ENCODE assay signal across 28 mouse cellular contexts in genomic region chr1:133969427-133969826, GRCm38 (mm10). TPM values are rescaled to one million over a fixed set of nuclear protein-coding genes. Genes with fewer than 3 reads are reported as not detected.
DNase-seq lines count a peak whose midpoint lies in the region; ATAC-seq and TF ChIP-seq lines count a peak whose summit lies in the region.
"Had no signal": no experiment of that assay in that cellular context is flagged by ENCODE, and none has a peak within 500 bp of the region (broad histone marks: within the 10 kb centered on the region; RNA-seq: fewer than 3 reads in every experiment).

No protein-coding gene starts in this region.

- no peak for TF ChIP-seq CTCF in lung, embryonic 14.5 days (IDR thresholded peaks at IDR 0.05; ENCODE audit: low read depth)
- no peak for TF ChIP-seq CTCF in lung, postnatal 0 days (IDR thresholded peaks at IDR 0.05)

- H3K27me3 ChIP-seq in forebrain, embryonic 11.5 days (ENCODE audit: control insufficient read depth, insufficient read depth, low read length) = no peaks in the 10 kb centered on the region
- H3K27me3 ChIP-seq in forebrain, embryonic 14.5 days (replicated peaks; ENCODE audit: control insufficient read depth, insufficient read depth, low read length) = no peaks in the 10 kb centered on the region
- no peaks in the 10 kb centered on the region for H3K27me3 ChIP-seq in lung, embryonic 14.5 days (ENCODE audit: insufficient read depth, low read length)
- no peaks in the 10 kb centered on the region for H3K27me3 ChIP-seq in lung, postnatal 0 days (replicated peaks; ENCODE audit: insufficient read depth, low read length)
- H3K27me3 ChIP-seq: embryonic facial prominence, embryonic 12.5 days; forebrain, embryonic 15.5 days; heart, embryonic 13.5 days had no signal

- no peak overlapping the region for H3K4me2 ChIP-seq in forebrain, embryonic 11.5 days (ENCODE audit: low read depth, low read length, severe bottlenecking)
- H3K4me2 ChIP-seq in forebrain, embryonic 14.5 days (ENCODE audit: low read length) = no peak overlapping the region
- no peak overlapping the region for H3K4me2 ChIP-seq in lung, embryonic 14.5 days
- H3K4me2 ChIP-seq in lung, postnatal 0 days (replicated peaks; ENCODE audit: low read depth, low read length) = no peak overlapping the region
- H3K4me2 ChIP-seq: embryonic facial prominence, embryonic 12.5 days; forebrain, embryonic 15.5 days; heart, embryonic 13.5 days; hindbrain, embryonic 14.5 days had no signal

- no peak for ATAC-seq in forebrain, embryonic 11.5 days (replicated peaks; ENCODE audit: low FRiP score)
- ATAC-seq in forebrain, embryonic 14.5 days = no peak
- 0 out of 2 replicates have a peak, but pooled peaks have one; percentile 17 for ATAC-seq in lung, embryonic 14.5 days (ENCODE audit: insufficient read depth)
- peak; percentile 54 for ATAC-seq in lung, postnatal 0 days
- ATAC-seq: activated CD4-positive, CD25-positive, alpha-beta regulatory T cell, adult 4 months; CD4-positive, CD25-positive, alpha-beta regulatory T cell, adult 4 months; forebrain, embryonic 15.5 days; hindbrain, postnatal 0 days; inflammation-experienced regulatory T-cells, adult 6 months; intestine, embryonic 16.5 days had no signal

- no peak for TF ChIP-seq EP300 in lung, postnatal 0 days (IDR thresholded peaks at IDR 0.05)

- no peak overlapping the region for H3K4me3 ChIP-seq in forebrain, embryonic 11.5 days (ENCODE audit: low read depth, low read length)
- H3K4me3 ChIP-seq in forebrain, embryonic 14.5 days (ENCODE audit: low read depth, low read length) = no peak overlapping the region
- no peak overlapping the region for H3K4me3 ChIP-seq in lung, embryonic 14.5 days (ENCODE audit: low read depth, low read length)
- H3K4me3 ChIP-seq in lung, postnatal 0 days (ENCODE audit: low read depth, low read length) = no peak overlapping the region
- H3K4me3 ChIP-seq in brown adipose tissue, adult 24 weeks (ENCODE audit: insufficient read depth, low read depth, low read length) = no peak overlapping the region
- H3K4me3 ChIP-seq: embryonic facial prominence, embryonic 12.5 days; forebrain, embryonic 10.5 days; forebrain, embryonic 15.5 days; heart, adult 2 months; heart, embryonic 10.5 days; heart, embryonic 13.5 days had no signal

- no peaks in the 10 kb centered on the region for H3K36me3 ChIP-seq in forebrain, embryonic 11.5 days (ENCODE audit: control insufficient read depth, insufficient read depth, low read length)
- no peaks in the 10 kb centered on the region for H3K36me3 ChIP-seq in forebrain, embryonic 14.5 days (ENCODE audit: control insufficient read depth, insufficient read depth, low read length)
- no peaks in the 10 kb centered on the region for H3K36me3 ChIP-seq in lung, embryonic 14.5 days (ENCODE audit: insufficient read depth)
- H3K36me3 ChIP-seq in lung, postnatal 0 days (ENCODE audit: insufficient read depth, low read length) = no peaks in the 10 kb centered on the region
- H3K36me3 ChIP-seq: embryonic facial prominence, embryonic 12.5 days; forebrain, embryonic 10.5 days; forebrain, embryonic 15.5 days; heart, embryonic 10.5 days; heart, embryonic 13.5 days had no signal

- H3K9ac ChIP-seq in forebrain, embryonic 11.5 days (ENCODE audit: low read length) = no peak overlapping the region
- H3K9ac ChIP-seq in forebrain, embryonic 14.5 days (ENCODE audit: low read length) = no peak overlapping the region
- no peak overlapping the region for H3K9ac ChIP-seq in lung, embryonic 14.5 days
- H3K9ac ChIP-seq in lung, postnatal 0 days (replicated peaks; ENCODE audit: low read depth) = no peak overlapping the region
- H3K9ac ChIP-seq: embryonic facial prominence, embryonic 12.5 days; forebrain, embryonic 15.5 days; heart, embryonic 13.5 days; hindbrain, embryonic 14.5 days had no signal

- peak; percentile 41 for DNase-seq in forebrain, embryonic 11.5 days (ENCODE audit: low spot score)
- no peak for DNase-seq in forebrain, embryonic 14.5 days (ENCODE audit: low spot score)
- peak; percentile 46 for DNase-seq in lung, embryonic 14.5 days
- no peak for DNase-seq in lung, postnatal 4 days
- DNase-seq in lung, postnatal 0 days (ENCODE audit: low spot score) = peak; percentile 60
- no peak for DNase-seq in lung, postnatal 10 days
- no peak for DNase-seq in B cell, adult 2 months
- DNase-seq: adrenal gland, adult 8-10 months; adrenal gland, postnatal 25 days; cerebellum, adult 18-20 months; cerebellum, adult 9-10 months; cerebellum, postnatal 14 days; gastrocnemius, postnatal 14 days; heart, adult 2 months; heart, postnatal 14 days; heart, postnatal 4 days had no signal

- WGBS in forebrain, embryonic 11.5 days = 85% methylated on average over 8 of the region's 8 CpGs
- 86% methylated on average over 8 of the region's 8 CpGs for WGBS in forebrain, embryonic 14.5 days
- 66% methylated on average over 8 of the region's 8 CpGs for WGBS in lung, embryonic 14.5 days
- WGBS in lung, postnatal 0 days = 63% methylated on average over 8 of the region's 8 CpGs

- no peaks in the 10 kb centered on the region for H3K9me3 ChIP-seq in forebrain, embryonic 11.5 days (ENCODE audit: control insufficient read depth, low read length)
- H3K9me3 ChIP-seq in forebrain, embryonic 14.5 days (replicated peaks; ENCODE audit: control insufficient read depth, low read length) = no peaks in the 10 kb centered on the region
- H3K9me3 ChIP-seq in lung, embryonic 14.5 days (ENCODE audit: low read depth, low read length) = no peaks in the 10 kb centered on the region
- H3K9me3 ChIP-seq in lung, postnatal 0 days (ENCODE audit: low read length) = no peaks in the 10 kb centered on the region
- H3K9me3 ChIP-seq: embryonic facial prominence, embryonic 12.5 days; forebrain, embryonic 10.5 days; forebrain, embryonic 15.5 days; heart, embryonic 10.5 days; heart, embryonic 13.5 days had no signal

- no peaks in the 10 kb centered on the region; the same call in 1 of the 2 replicates for H3K4me1 ChIP-seq in forebrain, embryonic 11.5 days (replicated peaks; ENCODE audit: control insufficient read depth, insufficient read depth, low read length)
- peaks cover 5% of the 10 kb centered on the region; the same call in 1 of the 2 replicates for H3K4me1 ChIP-seq in forebrain, embryonic 14.5 days (ENCODE audit: control insufficient read depth, insufficient read depth, low read length)
- peaks cover 47% of the 10 kb centered on the region for H3K4me1 ChIP-seq in lung, embryonic 14.5 days (ENCODE audit: insufficient read depth)
- peaks cover 20% of the 10 kb centered on the region; the same call in 1 of the 2 replicates for H3K4me1 ChIP-seq in lung, postnatal 0 days (ENCODE audit: insufficient read depth, low read depth, low read length)
- H3K4me1 ChIP-seq in brown adipose tissue, adult 24 weeks (ENCODE audit: control insufficient read depth, insufficient read depth, insufficient read length, low read length) = peaks cover 11% of the 10 kb centered on the region

- no peak overlapping the region for H3K27ac ChIP-seq in forebrain, embryonic 11.5 days (ENCODE audit: low read depth, low read length)
- H3K27ac ChIP-seq in forebrain, embryonic 14.5 days (ENCODE audit: low read depth, low read length) = no peak overlapping the region
- peak overlapping the region; percentile 33; the same call in 1 of the 2 replicates for H3K27ac ChIP-seq in lung, embryonic 14.5 days (ENCODE audit: low read depth)
- H3K27ac ChIP-seq in lung, postnatal 0 days (ENCODE audit: low read length) = peak overlapping the region; percentile 68; the same call in 1 of the 2 replicates
- peak overlapping the region; percentile 12 for H3K27ac ChIP-seq in brown adipose tissue, adult 24 weeks (replicated peaks; ENCODE audit: low read depth, low read length)
- H3K27ac ChIP-seq: embryonic facial prominence, embryonic 12.5 days; forebrain, embryonic 10.5 days; forebrain, embryonic 15.5 days; heart, adult 2 months; heart, embryonic 10.5 days; heart, embryonic 13.5 days; hindbrain, embryonic 14.5 days; hindbrain, postnatal 0 days had no signal

RNA-seq across cellular contexts. Expression of gene Prelp, which starts 48.2 kb away (rescaled TPM):
- 1.2 and 1.4 TPM in 2 replicates for polyA plus RNA-seq in forebrain, embryonic 11.5 days (2014; fragmentation: Nextera tagmentation; extraction: Ambion mirVana)
- polyA plus RNA-seq in forebrain, embryonic 14.5 days (2014; fragmentation: Nextera tagmentation; extraction: Ambion mirVana) = 2.6 and 5.5 TPM in 2 replicates
- polyA plus RNA-seq in lung, embryonic 14.5 days (2014; fragmentation: Nextera tagmentation; extraction: Ambion mirVana) = 17.2 and 17.6 TPM in 2 replicates
- 6.4 and 7.1 TPM in 2 replicates for polyA plus RNA-seq in lung, postnatal 0 days (2015; fragmentation: Nextera tagmentation; extraction: Ambion mirVana)
- 237 and 366 TPM in 2 replicates for polyA plus RNA-seq in brown adipose tissue, adult 24 weeks (2012; ENCODE audit: insufficient read depth, insufficient read length, missing spikeins)
- polyA plus RNA-seq: activated CD4-positive, CD25-positive, alpha-beta regulatory T cell, adult 4 months; CD4-positive, CD25-positive, alpha-beta regulatory T cell, adult 4 months; inflammation-experienced regulatory T-cells, adult 6 months had no signal

Comparison
In these comparisons a context has a peak if more than half of its experiments do, and no peak if none do; other contexts are left out.
1. DNase-seq: peak in forebrain, embryonic 11.5 days (single experiment), lung, embryonic 14.5 days (single experiment) and lung, postnatal 0 days (single experiment); none in forebrain, embryonic 14.5 days (single experiment), lung, postnatal 4 days (0 of 2), lung, postnatal 10 days (single experiment) and B cell, adult 2 months (0 of 2).
2. ATAC-seq: peak in lung, embryonic 14.5 days (single experiment) and lung, postnatal 0 days (single experiment); none in forebrain, embryonic 11.5 days (single experiment) and forebrain, embryonic 14.5 days (single experiment).
3. H3K27ac ChIP-seq: peak in lung, embryonic 14.5 days (single experiment), lung, postnatal 0 days (single experiment) and brown adipose tissue, adult 24 weeks (single experiment); none in forebrain, embryonic 11.5 days (single experiment) and forebrain, embryonic 14.5 days (single experiment).
4. RNA of gene Prelp, which starts 48.2 kb away (polyA plus RNA-seq): 237 to 366 TPM in brown adipose tissue, adult 24 weeks; 17.2 to 17.6 TPM in lung, embryonic 14.5 days, 6.4 to 7.1 TPM in lung, postnatal 0 days, 2.6 to 5.5 TPM in forebrain, embryonic 14.5 days and 1.2 to 1.4 TPM in forebrain, embryonic 11.5 days; every median in the first group is over 10 times any median in the second.